ENCODE assay signal across 15 mouse cellular contexts in genomic region chr13:52013757-52014156, GRCm38 (mm10).
DNase-seq lines count a peak whose midpoint lies in the region; ATAC-seq lines count a peak whose summit lies in the region.
"Had no signal": no experiment of that assay in that cellular context is flagged by ENCODE, and none has a peak within 500 bp of the region (broad histone marks: within the 10 kb centered on the region; RNA-seq: fewer than 3 reads in every experiment).

No protein-coding gene starts in this region.

- no peaks in the 10 kb centered on the region for H3K36me3 ChIP-seq in intestine, embryonic 15.5 days
- H3K36me3 ChIP-seq in midbrain, embryonic 15.5 days (replicated peaks) = no peaks in the 10 kb centered on the region
- no peaks in the 10 kb centered on the region for H3K36me3 ChIP-seq in liver, embryonic 11.5 days (ENCODE audit: control insufficient read depth, insufficient read depth, low read length)
- H3K36me3 ChIP-seq: embryonic facial prominence, embryonic 15.5 days; G1E; limb, embryonic 13.5 days had no signal

- H3K4me3 ChIP-seq in intestine, embryonic 15.5 days (replicated peaks) = no peak overlapping the region
- no peak overlapping the region for H3K4me3 ChIP-seq in midbrain, embryonic 15.5 days
- H3K4me3 ChIP-seq in liver, embryonic 11.5 days (ENCODE audit: low read depth, low read length) = no peak overlapping the region
- H3K4me3 ChIP-seq: embryonic facial prominence, embryonic 15.5 days; layer of hippocampus, adult 2 months; limb, embryonic 13.5 days had no signal

- no peak overlapping the region for H3K9ac ChIP-seq in intestine, embryonic 15.5 days
- no peak overlapping the region for H3K9ac ChIP-seq in midbrain, embryonic 15.5 days
- H3K9ac ChIP-seq in liver, embryonic 11.5 days (ENCODE audit: low read depth, low read length) = no peak overlapping the region
- H3K9ac ChIP-seq: embryonic facial prominence, embryonic 15.5 days; limb, embryonic 13.5 days; lung, embryonic 14.5 days had no signal

- H3K4me2 ChIP-seq in intestine, embryonic 15.5 days (replicated peaks) = no peak overlapping the region
- H3K4me2 ChIP-seq in midbrain, embryonic 15.5 days = no peak overlapping the region
- no peak overlapping the region for H3K4me2 ChIP-seq in liver, embryonic 11.5 days
- H3K4me2 ChIP-seq: embryonic facial prominence, embryonic 15.5 days; limb, embryonic 13.5 days; lung, embryonic 14.5 days had no signal

- H3K9me3 ChIP-seq in intestine, embryonic 15.5 days = no peaks in the 10 kb centered on the region
- no peaks in the 10 kb centered on the region for H3K9me3 ChIP-seq in midbrain, embryonic 15.5 days
- H3K9me3 ChIP-seq in liver, embryonic 11.5 days (ENCODE audit: control insufficient read depth, low read length) = no peaks in the 10 kb centered on the region
- H3K9me3 ChIP-seq: embryonic facial prominence, embryonic 15.5 days; G1E; limb, embryonic 13.5 days had no signal

- H3K27me3 ChIP-seq in intestine, embryonic 15.5 days (replicated peaks) = no peaks in the 10 kb centered on the region
- no peaks in the 10 kb centered on the region for H3K27me3 ChIP-seq in midbrain, embryonic 15.5 days (replicated peaks)
- H3K27me3 ChIP-seq in liver, embryonic 11.5 days (replicated peaks; ENCODE audit: control insufficient read depth, insufficient read depth, low read length) = no peaks in the 10 kb centered on the region
- H3K27me3 ChIP-seq: embryonic facial prominence, embryonic 15.5 days; limb, embryonic 13.5 days had no signal

- peaks cover 21% of the 10 kb centered on the region for H3K4me1 ChIP-seq in intestine, embryonic 15.5 days (replicated peaks)
- peaks cover 30% of the 10 kb centered on the region for H3K4me1 ChIP-seq in midbrain, embryonic 15.5 days
- H3K4me1 ChIP-seq in liver, embryonic 11.5 days (replicated peaks; ENCODE audit: control insufficient read depth, insufficient read depth, low read length) = no peaks in the 10 kb centered on the region

- WGBS in intestine, embryonic 15.5 days = 74% methylated on average over 2 of the region's 2 CpGs
- WGBS in midbrain, embryonic 15.5 days = 51% methylated on average over 2 of the region's 2 CpGs
- 61% methylated on average over 2 of the region's 2 CpGs for WGBS in liver, embryonic 11.5 days

- H3K27ac ChIP-seq in intestine, embryonic 15.5 days = no peak overlapping the region
- H3K27ac ChIP-seq in midbrain, embryonic 15.5 days = peak overlapping the region; percentile 75; the same call in 1 of the 2 replicates
- H3K27ac ChIP-seq in liver, embryonic 11.5 days (ENCODE audit: low read depth, low read length) = no peak overlapping the region
- H3K27ac ChIP-seq: layer of hippocampus, adult 2 months had no signal

- ATAC-seq in intestine, embryonic 15.5 days = peak; percentile 27; the same call in 1 of the 2 replicates
- 0 out of 2 replicates have a peak, but pooled peaks have one; percentile 16 for ATAC-seq in midbrain, embryonic 15.5 days (replicated peaks)
- ATAC-seq in liver, embryonic 11.5 days (replicated peaks; ENCODE audit: low FRiP score) = no peak

- DNase-seq in embryo, embryonic 10.5 days (ENCODE audit: low spot score) = peak; percentile 36
- DNase-seq in embryo, embryonic 11 days = no peak
- DNase-seq in MN1 (ENCODE audit: low spot score) = peak; percentile 29
- no peak for DNase-seq in left cerebral cortex, adult 11 months (ENCODE audit: low spot score)
- no peak for DNase-seq in spleen, postnatal 14 days (ENCODE audit: low spot score in 2 of 2)
- no peak for DNase-seq in liver, embryonic 11.5 days (ENCODE audit: low spot score)
- DNase-seq: cerebellum, postnatal 14 days; lung, embryonic 14.5 days; spleen, adult 18-20 months had no signal

Comparison
In these comparisons a context has a peak if more than half of its experiments do, and no peak if none do; other contexts are left out.
1. DNase-seq: peak in embryo, embryonic 10.5 days (single experiment) and MN1 (single experiment); none in embryo, embryonic 11 days (single experiment), left cerebral cortex, adult 11 months (single experiment), spleen, postnatal 14 days (0 of 2) and liver, embryonic 11.5 days (single experiment).